Mouse (Mus musculus) thymus, adult 18-20 months (tissue): ENCODE data around the gene 2510009E07Rik.

Experiments
- DNase-seq, 2 experiments: peaks; one replicate each; pipeline ENCODE4 v3.0.0; 2022; ENCODE audit warnings: mixed read lengths in 2 of 2

The 2510009E07Rik gene

GRCm38 (mm10) chr16:21631815-21632222, 62.6 kb downstream of the 2510009E07Rik start:
- no peak for DNase-seq

- no peak for DNase-seq
Observed at GRCm38 (mm10) chr16:21630614-21631013, 63.9 kb downstream of the 2510009E07Rik start.

- no peak for DNase-seq
Observed at GRCm38 (mm10) chr16:21628061-21628591, 66.3 kb downstream of the 2510009E07Rik start.

- DNase-seq: no peak
Observed at GRCm38 (mm10) chr16:21627248-21627647, 67.2 kb downstream of the 2510009E07Rik start.

- no peak for DNase-seq
Observed at GRCm38 (mm10) chr16:21625784-21626634, 68.5 kb downstream of the 2510009E07Rik start.

GRCm38 (mm10) chr16:21620630-21621029, 73.8 kb downstream of the 2510009E07Rik start:
- DNase-seq: no peak

GRCm38 (mm10) chr16:21615802-21616201, 78.7 kb downstream of the 2510009E07Rik start:
- no peak for DNase-seq

GRCm38 (mm10) chr16:21610473-21610872, 84.0 kb downstream of the 2510009E07Rik start:
- no peak for DNase-seq

GRCm38 (mm10) chr16:21608176-21608865, 86.1 kb downstream of the 2510009E07Rik start:
- DNase-seq: no peak

GRCm38 (mm10) chr16:21607651-21608040, 86.8 kb downstream of the 2510009E07Rik start:
- no peak for DNase-seq

GRCm38 (mm10) chr16:21607021-21607650, 87.3 kb downstream of the 2510009E07Rik start:
- no peak for DNase-seq

- no peak for DNase-seq
Observed at GRCm38 (mm10) chr16:21606249-21607020, 88.0 kb downstream of the 2510009E07Rik start.

GRCm38 (mm10) chr16:21604354-21604753, 90.1 kb downstream of the 2510009E07Rik start:
- no peak for DNase-seq
